Mouse (Mus musculus): ENCODE results near the gene B4galnt2. TPM values are rescaled to one million over a fixed set of nuclear protein-coding genes. Genes with fewer than 3 reads are reported as not detected.

B4galnt2 gene
- polyA plus RNA-seq, 1 experiment from 2014 or later = 44.3 TPM

DNA sequence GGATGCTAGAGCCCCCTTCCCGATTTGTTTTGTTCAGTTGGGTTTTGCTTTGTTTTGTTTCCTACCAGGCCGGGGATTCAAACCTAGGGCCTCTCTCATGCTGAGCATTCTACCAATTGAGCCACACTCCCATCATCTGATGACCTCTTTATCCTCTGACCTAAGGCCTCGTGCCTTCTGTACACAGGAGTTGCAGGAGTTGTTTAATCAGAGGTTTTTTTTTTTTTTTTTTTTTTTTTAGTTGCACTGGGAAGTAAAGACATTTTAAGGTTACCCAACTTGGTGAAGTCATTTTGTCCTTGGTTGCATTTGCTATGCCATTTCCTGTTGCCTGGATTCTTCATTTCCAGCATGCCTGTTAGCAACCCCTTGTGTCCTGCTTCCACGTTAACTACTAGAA is 45.2 kb downstream of the B4galnt2 start:
- no peak overlapping the region for H3K4me2 ChIP-seq (ENCODE audit: low read depth, low read length)
- no peaks in the 10 kb centered on the region for H3K36me3 ChIP-seq (ENCODE audit: control insufficient read depth, insufficient read depth, low read length)
- H3K9me3 ChIP-seq (ENCODE audit: control insufficient read depth, low read length) = no peaks in the 10 kb centered on the region
- no peaks in the 10 kb centered on the region for H3K27me3 ChIP-seq (replicated peaks; ENCODE audit: control insufficient read depth, insufficient read depth, low read length)
- no peak for ATAC-seq
- H3K4me1 ChIP-seq (ENCODE audit: control insufficient read depth, insufficient read depth, low read length) = no peaks in the 10 kb centered on the region
- no peak overlapping the region for H3K27ac ChIP-seq (ENCODE audit: low read length)
- 73% methylated on average over 4 of the region's 4 CpGs for WGBS
- no peak overlapping the region for H3K4me3 ChIP-seq (ENCODE audit: low read length)
- no peak overlapping the region for H3K9ac ChIP-seq (ENCODE audit: low read depth, low read length)

- H3K27me3 ChIP-seq (replicated peaks; ENCODE audit: control insufficient read depth, insufficient read depth, low read length) = no peaks in the 10 kb centered on the region
Measured at GRCm38 (mm10) chr11:95861397-95861796, 53.3 kb downstream of the B4galnt2 start.

GRCm38 (mm10) chr11:95860071-95860490 is 54.6 kb downstream of the B4galnt2 start:
- Histone ChIP-seq H3K27ac (ENCODE audit: low read length) (peak overlapping the region; percentile 97), H3K4me1 (ENCODE audit: control insufficient read depth, insufficient read depth, low read length) (peaks cover 7% of the 10 kb centered on the region; the same call in 1 of the 2 replicates), H3K4me3 (ENCODE audit: low read length) (peak overlapping the region; percentile 89), H3K4me2 (ENCODE audit: low read depth, low read length) (peak overlapping the region; percentile 77), H3K27me3 (replicated peaks; ENCODE audit: control insufficient read depth, insufficient read depth, low read length) (no peaks in the 10 kb centered on the region), H3K9me3 (ENCODE audit: control insufficient read depth, low read length) (no peaks in the 10 kb centered on the region), H3K9ac (ENCODE audit: low read depth, low read length) (peak overlapping the region; percentile 84), H3K36me3 (ENCODE audit: control insufficient read depth, insufficient read depth, low read length) (no peaks in the 10 kb centered on the region)
- WGBS = 12% methylated on average over 3 of the region's 3 CpGs
- no peak for ATAC-seq

More at GRCm38 (mm10) chr11:95861397-95861796, 53.3 kb downstream of the B4galnt2 start:
- 92% methylated on average over 8 of the region's 8 CpGs for WGBS
- Histone ChIP-seq H3K4me2 (ENCODE audit: low read depth, low read length) (no peak overlapping the region), H3K9me3 (ENCODE audit: control insufficient read depth, low read length) (no peaks in the 10 kb centered on the region), H3K36me3 (ENCODE audit: control insufficient read depth, insufficient read depth, low read length) (no peaks in the 10 kb centered on the region), H3K4me3 (ENCODE audit: low read length) (no peak overlapping the region), H3K9ac (ENCODE audit: low read depth, low read length) (no peak overlapping the region), H3K4me1 (ENCODE audit: control insufficient read depth, insufficient read depth, low read length) (peaks cover 7% of the 10 kb centered on the region; the same call in 1 of the 2 replicates), H3K27ac (ENCODE audit: low read length) (no peak overlapping the region)
- no peak for ATAC-seq

DNA sequence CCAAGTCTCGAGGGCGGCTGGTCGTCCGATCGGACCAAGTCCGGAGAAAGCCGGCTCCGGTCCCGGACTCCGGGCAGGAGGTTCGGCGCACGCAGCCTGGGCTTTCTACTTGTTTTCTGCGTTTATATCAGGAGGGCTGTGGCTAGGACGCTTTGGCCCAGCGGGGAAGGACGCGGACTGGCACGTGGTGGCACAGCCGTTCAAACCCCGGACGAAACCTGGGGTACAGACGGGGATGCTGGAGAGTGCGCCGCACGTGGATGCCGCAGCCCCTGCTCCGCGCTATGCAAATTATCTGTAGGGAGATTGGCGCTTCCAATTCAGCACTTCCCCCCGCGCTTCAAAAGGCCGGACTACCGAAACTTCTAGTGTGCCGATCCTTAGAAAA is 55.2 kb downstream of the B4galnt2 start:
- H3K9me3 ChIP-seq (ENCODE audit: control insufficient read depth, low read length) = no peaks in the 10 kb centered on the region
- H3K4me1 ChIP-seq (ENCODE audit: control insufficient read depth, insufficient read depth, low read length) = peaks cover 7% of the 10 kb centered on the region; the same call in 1 of the 2 replicates
- H3K36me3 ChIP-seq (ENCODE audit: control insufficient read depth, insufficient read depth, low read length) = no peaks in the 10 kb centered on the region
- peak overlapping the region; percentile 89 for H3K4me3 ChIP-seq (ENCODE audit: low read length)
- H3K27ac ChIP-seq (ENCODE audit: low read length) = peak overlapping the region; percentile 97
- WGBS = under 1% methylated on average over 35 of the region's 35 CpGs
- H3K4me2 ChIP-seq (ENCODE audit: low read depth, low read length) = peak overlapping the region; percentile 77
- ATAC-seq = peak; percentile 58
- peak overlapping the region; percentile 84 for H3K9ac ChIP-seq (ENCODE audit: low read depth, low read length)
- no peaks in the 10 kb centered on the region for H3K27me3 ChIP-seq (replicated peaks; ENCODE audit: control insufficient read depth, insufficient read depth, low read length)

GRCm38 (mm10) chr11:95858528-95859467 is 55.9 kb downstream of the B4galnt2 start:
- H3K27ac ChIP-seq (ENCODE audit: low read length) = peak overlapping the region; percentile 97
- no peaks in the 10 kb centered on the region for H3K27me3 ChIP-seq (replicated peaks; ENCODE audit: control insufficient read depth, insufficient read depth, low read length)
- ATAC-seq = peak; percentile 99
- H3K4me1 ChIP-seq (ENCODE audit: control insufficient read depth, insufficient read depth, low read length) = peaks cover 7% of the 10 kb centered on the region; the same call in 1 of the 2 replicates
- no peaks in the 10 kb centered on the region for H3K9me3 ChIP-seq (ENCODE audit: control insufficient read depth, low read length)
- peak overlapping the region; percentile 89 for H3K4me3 ChIP-seq (ENCODE audit: low read length)
- WGBS = under 1% methylated on average over 58 of the region's 58 CpGs
- no peaks in the 10 kb centered on the region for H3K36me3 ChIP-seq (ENCODE audit: control insufficient read depth, insufficient read depth, low read length)
- peak overlapping the region; percentile 84 for H3K9ac ChIP-seq (ENCODE audit: low read depth, low read length)
- peak overlapping the region; percentile 77 for H3K4me2 ChIP-seq (ENCODE audit: low read depth, low read length)

- H3K4me1 ChIP-seq (ENCODE audit: control insufficient read depth, insufficient read depth, low read length) = peaks cover 7% of the 10 kb centered on the region; the same call in 1 of the 2 replicates
- peak overlapping the region; percentile 84 for H3K9ac ChIP-seq (ENCODE audit: low read depth, low read length)
- H3K36me3 ChIP-seq (ENCODE audit: control insufficient read depth, insufficient read depth, low read length) = no peaks in the 10 kb centered on the region
- ATAC-seq = no peak
- no peaks in the 10 kb centered on the region for H3K27me3 ChIP-seq (replicated peaks; ENCODE audit: control insufficient read depth, insufficient read depth, low read length)
- H3K4me2 ChIP-seq (ENCODE audit: low read depth, low read length) = peak overlapping the region; percentile 62
- peak overlapping the region; percentile 89 for H3K4me3 ChIP-seq (ENCODE audit: low read length)
- 22% methylated on average over 21 of the region's 21 CpGs for WGBS
- peak overlapping the region; percentile 97 for H3K27ac ChIP-seq (ENCODE audit: low read length)
- no peaks in the 10 kb centered on the region for H3K9me3 ChIP-seq (ENCODE audit: control insufficient read depth, low read length)
Measured at GRCm38 (mm10) chr11:95857716-95858527, 56.8 kb downstream of the B4galnt2 start.

DNA sequence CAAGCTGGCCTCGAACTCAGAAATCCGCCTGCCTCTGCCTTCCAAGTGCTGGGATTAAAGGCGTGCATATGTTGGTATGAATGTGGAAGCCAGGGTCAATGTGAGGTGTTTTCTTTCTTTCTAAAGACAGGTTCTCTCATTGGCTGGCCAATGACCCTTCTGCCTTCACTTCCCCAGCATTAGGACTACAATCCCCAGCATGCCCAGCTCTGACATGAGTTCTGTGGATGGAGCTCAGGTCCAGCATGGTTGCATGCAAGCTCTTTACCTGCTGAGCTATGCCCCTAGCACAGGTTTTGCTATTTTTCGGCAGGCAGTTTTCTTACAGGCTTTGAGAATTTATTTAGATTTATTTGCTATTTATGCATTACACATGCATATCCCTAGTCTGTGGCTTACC is 57.4 kb downstream of the B4galnt2 start:
- 72% methylated on average over 4 of the region's 4 CpGs for WGBS
- Histone ChIP-seq H3K9me3 (ENCODE audit: control insufficient read depth, low read length) (no peaks in the 10 kb centered on the region), H3K4me3 (ENCODE audit: low read length) (no peak overlapping the region), H3K36me3 (ENCODE audit: control insufficient read depth, insufficient read depth, low read length) (no peaks in the 10 kb centered on the region), H3K27ac (ENCODE audit: low read length) (no peak overlapping the region), H3K4me2 (ENCODE audit: low read depth, low read length) (no peak overlapping the region), H3K9ac (ENCODE audit: low read depth, low read length) (no peak overlapping the region), H3K4me1 (ENCODE audit: control insufficient read depth, insufficient read depth, low read length) (peaks cover 7% of the 10 kb centered on the region; the same call in 1 of the 2 replicates), H3K27me3 (replicated peaks; ENCODE audit: control insufficient read depth, insufficient read depth, low read length) (no peaks in the 10 kb centered on the region)
- ATAC-seq = no peak

DNA sequence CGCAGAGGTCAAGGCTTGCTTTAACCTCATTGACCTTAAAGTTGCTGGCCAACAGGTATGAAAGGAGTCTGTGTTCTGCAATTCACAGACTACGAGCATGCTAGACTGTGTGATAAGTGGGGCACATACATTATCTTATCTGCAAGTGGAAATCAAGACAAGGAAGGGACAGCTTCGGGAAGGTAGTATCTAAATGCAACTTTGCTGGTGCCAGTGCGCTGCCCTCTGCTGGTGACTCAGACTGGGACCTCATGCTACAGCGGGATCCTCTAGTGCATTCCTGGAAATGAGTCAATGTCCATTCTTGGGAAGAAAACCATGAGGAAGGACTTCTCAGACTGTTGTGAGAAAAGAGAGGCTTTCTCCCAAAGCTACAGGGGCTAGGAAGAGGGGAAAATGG is 61.0 kb downstream of the B4galnt2 start:
- ATAC-seq = no peak
- no peaks in the 10 kb centered on the region for H3K36me3 ChIP-seq (ENCODE audit: control insufficient read depth, insufficient read depth, low read length)
- H3K9me3 ChIP-seq (ENCODE audit: control insufficient read depth, low read length) = no peaks in the 10 kb centered on the region
- no peak overlapping the region for H3K4me2 ChIP-seq (ENCODE audit: low read depth, low read length)
- H3K27ac ChIP-seq (ENCODE audit: low read length) = no peak overlapping the region
- H3K27me3 ChIP-seq (replicated peaks; ENCODE audit: control insufficient read depth, insufficient read depth, low read length) = no peaks in the 10 kb centered on the region
- WGBS = 49% methylated on average over 5 of the region's 5 CpGs
- H3K4me1 ChIP-seq (ENCODE audit: control insufficient read depth, insufficient read depth, low read length) = no peaks in the 10 kb centered on the region
- no peak overlapping the region for H3K9ac ChIP-seq (ENCODE audit: low read depth, low read length)
- no peak overlapping the region for H3K4me3 ChIP-seq (ENCODE audit: low read length)

- no peak for ATAC-seq
Measured at GRCm38 (mm10) chr11:95850898-95851297, 63.8 kb downstream of the B4galnt2 start.

More at GRCm38 (mm10) chr11:95850898-95851297, 63.8 kb downstream of the B4galnt2 start:
- Histone ChIP-seq H3K27ac (ENCODE audit: low read length) (no peak overlapping the region), H3K4me2 (ENCODE audit: low read depth, low read length) (no peak overlapping the region), H3K4me3 (ENCODE audit: low read length) (no peak overlapping the region), H3K27me3 (replicated peaks; ENCODE audit: control insufficient read depth, insufficient read depth, low read length) (no peaks in the 10 kb centered on the region), H3K9ac (ENCODE audit: low read depth, low read length) (no peak overlapping the region), H3K36me3 (ENCODE audit: control insufficient read depth, insufficient read depth, low read length) (no peaks in the 10 kb centered on the region), H3K4me1 (ENCODE audit: control insufficient read depth, insufficient read depth, low read length) (no peaks in the 10 kb centered on the region), H3K9me3 (ENCODE audit: control insufficient read depth, low read length) (no peaks in the 10 kb centered on the region)
- 69% methylated on average over 2 of the region's 2 CpGs for WGBS

Measured in intestine, embryonic 16.5 days (tissue).